Mouse (Mus musculus): ENCODE results near the gene Lrrc52.

DNA sequence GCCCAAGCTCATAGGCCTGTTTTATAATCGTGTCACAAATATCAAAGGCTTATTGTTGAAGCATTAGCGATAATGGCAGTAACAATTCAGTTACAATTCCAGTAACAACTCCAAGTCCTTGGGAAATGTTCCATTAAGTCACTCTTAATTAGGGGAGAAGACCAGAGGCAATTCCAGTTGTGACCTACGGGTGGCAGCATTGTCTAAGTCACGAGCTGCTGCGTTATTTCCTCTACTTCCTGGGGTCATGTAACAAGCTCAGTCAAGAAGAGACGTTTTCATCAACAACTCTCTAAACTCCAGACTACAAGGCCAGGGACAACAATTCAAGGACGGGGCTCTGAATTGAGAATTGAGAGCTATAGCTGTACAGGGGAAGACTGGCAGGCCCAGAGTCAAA lies 51.7 kb downstream of the Lrrc52 start:
- no peak for TF ChIP-seq POLR2A (IDR thresholded peaks at IDR 0.05; ENCODE audit: insufficient read length, low read depth)
- TF ChIP-seq MYOD1 (IDR thresholded peaks at IDR 0.05; ENCODE audit: control insufficient read depth in 1 of 3, insufficient read length in 2 of 3, low read depth in 2 of 3): no peak
- no peak for TF ChIP-seq MYOG (IDR thresholded peaks at IDR 0.05; ENCODE audit: control insufficient read depth in 1 of 3, insufficient read depth in 1 of 3, insufficient read length in 2 of 3, low read depth in 2 of 3)
- no peak for TF ChIP-seq MAX (IDR thresholded peaks at IDR 0.05; ENCODE audit: low read depth)
- TF ChIP-seq POLR2AphosphoS2 (IDR thresholded peaks at IDR 0.05; ENCODE audit: insufficient read length, low read depth): no peak
- TF ChIP-seq USF1 (IDR thresholded peaks at IDR 0.05; ENCODE audit: low read depth): no peak
